Mouse (Mus musculus) C2C12 (cell line): ENCODE measurements at regions not wholly inside any gene's neighbourhood (a gene's known extent, or its start where the extent isn't known, plus 50 kb on each side); places are given as distances from the start of the nearest gene placed in this dataset.
"Not testable (repeated sequence)": the region's sequence is repeated elsewhere in the genome, so short reads cannot be mapped to it uniquely, and the experiment has no call there.

ENCODE experiments used
- H3K27me3 ChIP-seq: one replicate; pipeline ENCODE4 v1.6.1; 2011; ENCODE audit not compliant: control insufficient read depth, insufficient read depth, insufficient read length
- H3K36me3 ChIP-seq: one replicate; pipeline ENCODE4 v1.6.1; 2011; ENCODE audit not compliant: control insufficient read depth, insufficient read depth
- H3K4me3 ChIP-seq: one replicate; pipeline ENCODE4 v1.5.1; 2011; ENCODE audit warnings: mild to moderate bottlenecking, control low read depth; ENCODE audit not compliant: poor library complexity, insufficient read depth, severe bottlenecking
- H3K79me2 ChIP-seq: one replicate; pipeline ENCODE4 v1.6.1; 2011; ENCODE audit not compliant: control insufficient read depth, insufficient read depth
- H3K79me3 ChIP-seq: one replicate; pipeline ENCODE4 v1.6.1; 2011; ENCODE audit warnings: low read depth, control low read depth
- H3ac ChIP-seq: one replicate; pipeline ENCODE3; 2011; ENCODE audit warnings: low read depth; ENCODE audit not compliant: control insufficient read depth, insufficient read length
- CEBPB ChIP-seq: IDR thresholded peaks from one replicate; pipeline ENCODE4 v1.6.1; 2011; ENCODE audit warnings: low read depth, mild to moderate bottlenecking, control low read depth, moderate library complexity
- CTCF ChIP-seq: IDR thresholded peaks from one replicate; pipeline ENCODE4 v1.5.1; 2011; ENCODE audit not compliant: control insufficient read depth, insufficient read depth, insufficient read length
- FOSL1 ChIP-seq: IDR thresholded peaks from one replicate; pipeline ENCODE4 v1.8.0; 2011; ENCODE audit warnings: mild to moderate bottlenecking, low read length; ENCODE audit not compliant: poor library complexity, insufficient read depth, severe bottlenecking
- MAX ChIP-seq: IDR thresholded peaks from one replicate; pipeline ENCODE4 v1.6.1; 2011; ENCODE audit warnings: mild to moderate bottlenecking, control low read depth
- MYOD1 ChIP-seq: IDR thresholded peaks from one replicate; pipeline ENCODE4 v1.6.1; 2011; ENCODE audit warnings: low read depth; ENCODE audit not compliant: control insufficient read depth, insufficient read length
- MYOG ChIP-seq: IDR thresholded peaks from one replicate; pipeline ENCODE4 v1.6.1; 2011; ENCODE audit not compliant: control insufficient read depth, insufficient read length; ENCODE audit errors: extremely low read depth
- USF1 ChIP-seq: IDR thresholded peaks from one replicate; pipeline ENCODE4 v1.6.1; 2011; ENCODE audit warnings: low read depth, mild to moderate bottlenecking, control low read depth, moderate library complexity

DNA sequence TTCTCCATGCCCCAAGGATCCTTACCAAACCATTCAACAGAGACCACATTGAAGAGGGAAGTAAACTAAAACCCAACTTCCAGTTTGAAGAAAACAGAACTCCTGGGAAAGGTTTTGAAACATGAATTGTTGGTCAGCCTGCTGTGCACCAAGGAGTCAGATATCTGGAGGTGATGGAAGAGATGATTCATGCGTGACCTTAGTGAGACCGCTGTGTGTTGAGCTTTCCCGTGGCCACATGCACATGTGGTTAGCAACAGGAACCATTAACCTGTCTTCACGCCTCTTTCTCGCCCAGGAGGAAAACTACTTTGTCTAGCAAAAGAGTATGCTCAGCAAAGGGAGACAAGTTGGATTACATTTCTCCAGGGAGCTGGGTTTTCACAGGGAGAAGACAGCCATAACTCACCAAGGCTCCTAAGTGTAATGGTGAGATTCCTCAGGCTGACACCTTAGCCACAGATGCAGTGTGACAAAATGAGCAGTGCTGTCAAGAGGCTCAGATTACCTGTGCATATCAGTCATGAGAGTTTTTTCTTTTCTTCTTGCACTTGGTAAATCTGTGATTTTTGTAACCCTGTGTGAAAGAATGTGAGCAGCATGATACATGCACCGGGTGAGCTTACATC is 181.9 kb upstream of the Npvf start:
- H3K4me3 ChIP-seq: no peak overlapping the region
- peaks cover 4% of the 10 kb centered on the region for H3K27me3 ChIP-seq
- H3ac ChIP-seq: no peak overlapping the region
- no peaks in the 10 kb centered on the region for H3K79me2 ChIP-seq
- no peaks in the 10 kb centered on the region for H3K36me3 ChIP-seq
- TF ChIP-seq USF1 (no peak), MYOD1 (no peak), MYOG (no peak), CEBPB (no peak), CTCF (no peak), FOSL1 (no peak), MAX (no peak)
- H3K79me3 ChIP-seq: no peaks in the 10 kb centered on the region

GRCm38 (mm10) chr6:50840826-50841225 is 186.6 kb upstream of the Npvf start:
- no peaks in the 10 kb centered on the region for H3K79me3 ChIP-seq
- no peak for TF ChIP-seq FOSL1
- no peak for TF ChIP-seq MYOD1
- no peak for TF ChIP-seq CTCF
- TF ChIP-seq CEBPB: no peak
- no peak for TF ChIP-seq MYOG
- TF ChIP-seq USF1: no peak
- TF ChIP-seq MAX: no peak
- H3K4me3 ChIP-seq: no peak overlapping the region

GRCm38 (mm10) chr6:50845246-50845645 is 191.0 kb upstream of the Npvf start:
- not testable (repeated sequence) for H3ac ChIP-seq, H3K36me3 ChIP-seq, H3K79me2 ChIP-seq, H3K79me3 ChIP-seq, H3K4me3 ChIP-seq
- H3K27me3 ChIP-seq: peaks cover 41% of the 10 kb centered on the region

More at GRCm38 (mm10) chr6:50840826-50841225, 186.6 kb upstream of the Npvf start:
- H3K36me3 ChIP-seq: no peaks in the 10 kb centered on the region
- H3K79me2 ChIP-seq: no peaks in the 10 kb centered on the region
- H3ac ChIP-seq: no peak overlapping the region
- peaks cover 20% of the 10 kb centered on the region for H3K27me3 ChIP-seq

GRCm38 (mm10) chr6:50846740-50847516 is 192.7 kb upstream of the Npvf start:
- Histone ChIP-seq H3K27me3 (peaks cover 37% of the 10 kb centered on the region), H3K4me3 (no peak overlapping the region), H3K79me2 (no peaks in the 10 kb centered on the region), H3ac (no peak overlapping the region), H3K79me3 (no peaks in the 10 kb centered on the region), H3K36me3 (no peaks in the 10 kb centered on the region)
- TF ChIP-seq MYOG (no peak), USF1 (no peak), MYOD1 (no peak), CEBPB (no peak), CTCF (no peak), MAX (no peak), FOSL1 (no peak)

GRCm38 (mm10) chr6:50847548-50847947 is 193.3 kb upstream of the Npvf start:
- Histone ChIP-seq H3K79me2 (no peaks in the 10 kb centered on the region), H3K4me3 (no peak overlapping the region), H3K27me3 (peaks cover 37% of the 10 kb centered on the region), H3ac (no peak overlapping the region), H3K36me3 (no peaks in the 10 kb centered on the region), H3K79me3 (no peaks in the 10 kb centered on the region)
- TF ChIP-seq CEBPB (no peak), MYOG (no peak), MAX (no peak), USF1 (no peak), FOSL1 (no peak), MYOD1 (no peak), CTCF (no peak)

GRCm38 (mm10) chr6:50859162-50859561 is 204.9 kb upstream of the Npvf start:
- Histone ChIP-seq H3K79me2 (no peaks in the 10 kb centered on the region), H3K36me3 (no peaks in the 10 kb centered on the region), H3ac (no peak overlapping the region), H3K4me3 (no peak overlapping the region), H3K79me3 (no peaks in the 10 kb centered on the region), H3K27me3 (no peaks in the 10 kb centered on the region)
- TF ChIP-seq CEBPB (no peak), FOSL1 (no peak), MYOD1 (no peak), USF1 (no peak)
